Comparison of ENCODE assay signal across 8 mouse cellular contexts in genomic region chr9:58155366-58155765, GRCm38 (mm10). TPM values are rescaled to one million over a fixed set of nuclear protein-coding genes. Genes with fewer than 3 reads are reported as not detected.
DNase-seq lines count a peak whose midpoint lies in the region; ATAC-seq and TF ChIP-seq lines count a peak whose summit lies in the region.

No protein-coding gene starts in this region.

- TF ChIP-seq CTCF in layer of hippocampus, adult 2 months (conservative IDR thresholded peaks at IDR 0.05) = no peak
- TF ChIP-seq CTCF in heart, postnatal 0 days (IDR thresholded peaks at IDR 0.05; ENCODE audit: low read depth) = no peak

- WGBS in embryonic facial prominence, embryonic 14.5 days = 41% methylated on average over 3 of the region's 3 CpGs
- WGBS in heart, postnatal 0 days = 35% methylated on average over 3 of the region's 3 CpGs
- WGBS in limb, embryonic 11.5 days = 58% methylated on average over 3 of the region's 3 CpGs
- WGBS in midbrain, embryonic 13.5 days = 66% methylated on average over 3 of the region's 3 CpGs

- H3K9me3 ChIP-seq in embryonic facial prominence, embryonic 14.5 days (ENCODE audit: control insufficient read depth, low read length) = no peaks in the 10 kb centered on the region
- H3K9me3 ChIP-seq in heart, postnatal 0 days (replicated peaks; ENCODE audit: control insufficient read depth, low read length) = no peaks in the 10 kb centered on the region
- no peaks in the 10 kb centered on the region for H3K9me3 ChIP-seq in limb, embryonic 11.5 days (ENCODE audit: control insufficient read depth, low read length)
- H3K9me3 ChIP-seq in midbrain, embryonic 13.5 days = no peaks in the 10 kb centered on the region

- H3K36me3 ChIP-seq in embryonic facial prominence, embryonic 14.5 days (ENCODE audit: control insufficient read depth, insufficient read depth, low read length) = no peaks in the 10 kb centered on the region
- H3K36me3 ChIP-seq in heart, postnatal 0 days (replicated peaks; ENCODE audit: control insufficient read depth, insufficient read depth, low read length) = no peaks in the 10 kb centered on the region
- H3K36me3 ChIP-seq in limb, embryonic 11.5 days (ENCODE audit: control insufficient read depth, insufficient read depth, low read length) = peaks cover 5% of the 10 kb centered on the region; the same call in 1 of the 2 replicates
- H3K36me3 ChIP-seq in midbrain, embryonic 13.5 days = no peaks in the 10 kb centered on the region

- H3K9ac ChIP-seq in embryonic facial prominence, embryonic 14.5 days (ENCODE audit: low read depth, low read length) = 0 out of 2 replicates have a peak overlapping the region, but pooled peaks have one; percentile 5
- H3K9ac ChIP-seq in heart, postnatal 0 days (replicated peaks; ENCODE audit: low read depth, low read length) = no peak overlapping the region
- no peak overlapping the region for H3K9ac ChIP-seq in limb, embryonic 11.5 days (ENCODE audit: low read length)
- no peak overlapping the region for H3K9ac ChIP-seq in midbrain, embryonic 13.5 days (replicated peaks)

- TF ChIP-seq EP300 in heart, postnatal 0 days (IDR thresholded peaks at IDR 0.05; ENCODE audit: low read depth) = no peak

- peaks cover 65% of the 10 kb centered on the region for H3K4me1 ChIP-seq in embryonic facial prominence, embryonic 14.5 days (ENCODE audit: control insufficient read depth, insufficient read depth, low read length)
- H3K4me1 ChIP-seq in heart, postnatal 0 days (ENCODE audit: control insufficient read depth, insufficient read depth) = peaks cover 5% of the 10 kb centered on the region; the same call in 1 of the 2 replicates
- H3K4me1 ChIP-seq in limb, embryonic 11.5 days (ENCODE audit: control insufficient read depth, insufficient read depth, low read length) = peaks cover 49% of the 10 kb centered on the region
- peaks cover 25% of the 10 kb centered on the region for H3K4me1 ChIP-seq in midbrain, embryonic 13.5 days (replicated peaks)

- H3K4me2 ChIP-seq in embryonic facial prominence, embryonic 14.5 days (ENCODE audit: low read depth, low read length) = peak overlapping the region; percentile 65
- no peak overlapping the region for H3K4me2 ChIP-seq in heart, postnatal 0 days (ENCODE audit: low read depth, low read length)
- no peak overlapping the region for H3K4me2 ChIP-seq in limb, embryonic 11.5 days (ENCODE audit: low read depth, severe bottlenecking)
- no peak overlapping the region for H3K4me2 ChIP-seq in midbrain, embryonic 13.5 days (replicated peaks)

- no peak for DNase-seq in layer of hippocampus, adult 2 months (ENCODE audit: low spot score in 2 of 2)
- DNase-seq in layer of hippocampus, postnatal 36 days = no peak
- DNase-seq in embryonic facial prominence, embryonic 14.5 days (ENCODE audit: low spot score) = peak; percentile 89
- DNase-seq in heart, postnatal 0 days (ENCODE audit: low spot score) = peak; percentile 30
- DNase-seq in limb, embryonic 11.5 days (ENCODE audit: low spot score) = no peak
- no peak for DNase-seq in spleen, postnatal 14 days (ENCODE audit: low spot score in 2 of 2)
- DNase-seq in cerebellum, adult 8-10 months = no peak

- H3K4me3 ChIP-seq in layer of hippocampus, adult 2 months = no peak overlapping the region
- peak overlapping the region; percentile 38; the same call in 1 of the 2 replicates for H3K4me3 ChIP-seq in embryonic facial prominence, embryonic 14.5 days (ENCODE audit: low read depth, low read length)
- no peak overlapping the region for H3K4me3 ChIP-seq in heart, postnatal 0 days (ENCODE audit: low read depth, low read length)
- no peak overlapping the region for H3K4me3 ChIP-seq in limb, embryonic 11.5 days (ENCODE audit: low read depth, low read length)
- H3K4me3 ChIP-seq in midbrain, embryonic 13.5 days (replicated peaks) = no peak overlapping the region

- H3K27me3 ChIP-seq in embryonic facial prominence, embryonic 14.5 days (replicated peaks; ENCODE audit: control insufficient read depth, insufficient read depth, low read length) = no peaks in the 10 kb centered on the region
- no peaks in the 10 kb centered on the region for H3K27me3 ChIP-seq in heart, postnatal 0 days (ENCODE audit: control insufficient read depth, insufficient read depth, low read length)
- H3K27me3 ChIP-seq in limb, embryonic 11.5 days (ENCODE audit: control insufficient read depth, insufficient read depth, low read length) = no peaks in the 10 kb centered on the region
- no peaks in the 10 kb centered on the region for H3K27me3 ChIP-seq in midbrain, embryonic 13.5 days

- ATAC-seq in embryonic facial prominence, embryonic 14.5 days (ENCODE audit: low read depth) = no peak
- no peak for ATAC-seq in heart, postnatal 0 days (ENCODE audit: insufficient read depth, low read depth)
- ATAC-seq in limb, embryonic 11.5 days (ENCODE audit: insufficient number of reproducible peaks, low FRiP score, low TSS enrichment, low read depth) = no peak
- no peak for ATAC-seq in midbrain, embryonic 13.5 days

- H3K27ac ChIP-seq in layer of hippocampus, adult 2 months = 0 out of 2 replicates have a peak overlapping the region, but pooled peaks have one; percentile 5
- peak overlapping the region; percentile 12; the same call in 1 of the 2 replicates for H3K27ac ChIP-seq in embryonic facial prominence, embryonic 14.5 days (replicated peaks; ENCODE audit: low read depth, low read length)
- no peak overlapping the region for H3K27ac ChIP-seq in heart, postnatal 0 days (ENCODE audit: low read depth)
- H3K27ac ChIP-seq in limb, embryonic 11.5 days (replicated peaks; ENCODE audit: low read depth, low read length) = peak overlapping the region; percentile 15; the same call in 1 of the 2 replicates
- H3K27ac ChIP-seq in midbrain, embryonic 13.5 days = no peak overlapping the region

RNA-seq across cellular contexts. Expression of gene Ccdc33, which starts 36.7 kb away (rescaled TPM):
- under 1 TPM; 0.29 to 0.49 TPM for total RNA-seq in layer of hippocampus, adult 2 months (2021)
- total RNA-seq in layer of hippocampus, postnatal 36 days (2021) = under 1 TPM; 0.30 to 0.73 TPM
- 0.25 and 0.54 TPM in 2 replicates for polyA plus RNA-seq in embryonic facial prominence, embryonic 14.5 days (2014; fragmentation: Nextera tagmentation; extraction: Ambion mirVana)
- not detected in 2 replicates for total RNA-seq in heart, postnatal 0 days (2014; rRNA removed; ENCODE audit: low replicate concordance)
- 0.25 TPM in 1 of 2 replicates, not detected in the other for polyA plus RNA-seq in heart, postnatal 0 days (2015; fragmentation: Nextera tagmentation; extraction: Ambion mirVana)
- 0.17 TPM in 1 of 2 replicates, not detected in the other for polyA plus RNA-seq in limb, embryonic 11.5 days (2014; fragmentation: Nextera tagmentation; extraction: Ambion mirVana)
- 0.73 and 0.80 TPM in 2 replicates for polyA plus RNA-seq in midbrain, embryonic 13.5 days (2015; fragmentation: Nextera tagmentation; extraction: Ambion mirVana)

RNA-seq across cellular contexts. Expression of gene Islr, which starts 48.7 kb away (rescaled TPM):
- 10 to 100 TPM; 12.8 to 14.2 TPM for total RNA-seq in layer of hippocampus, adult 2 months (2021)
- total RNA-seq in layer of hippocampus, postnatal 36 days (2021) = 10 to 100 TPM; 11.5 to 14.5 TPM
- 118 and 137 TPM in 2 replicates for polyA plus RNA-seq in embryonic facial prominence, embryonic 14.5 days (2014; fragmentation: Nextera tagmentation; extraction: Ambion mirVana)
- 21.1 and 39.9 TPM in 2 replicates for total RNA-seq in heart, postnatal 0 days (2014; rRNA removed; ENCODE audit: low replicate concordance)
- polyA plus RNA-seq in heart, postnatal 0 days (2015; fragmentation: Nextera tagmentation; extraction: Ambion mirVana) = 14.4 and 16.3 TPM in 2 replicates
- polyA plus RNA-seq in limb, embryonic 11.5 days (2014; fragmentation: Nextera tagmentation; extraction: Ambion mirVana) = 30.8 and 37.6 TPM in 2 replicates
- polyA plus RNA-seq in midbrain, embryonic 13.5 days (2015; fragmentation: Nextera tagmentation; extraction: Ambion mirVana) = 21.4 and 25.3 TPM in 2 replicates

RNA-seq across cellular contexts. Expression of gene Islr2, which starts 48.8 kb away (rescaled TPM):
- 100 to 1,000 TPM; 134 to 136 TPM for total RNA-seq in layer of hippocampus, adult 2 months (2021)
- 100 to 1,000 TPM; 134 to 145 TPM for total RNA-seq in layer of hippocampus, postnatal 36 days (2021)
- polyA plus RNA-seq in embryonic facial prominence, embryonic 14.5 days (2014; fragmentation: Nextera tagmentation; extraction: Ambion mirVana) = 2.5 and 3.1 TPM in 2 replicates
- 0.69 and 0.89 TPM in 2 replicates for total RNA-seq in heart, postnatal 0 days (2014; rRNA removed; ENCODE audit: low replicate concordance)
- polyA plus RNA-seq in heart, postnatal 0 days (2015; fragmentation: Nextera tagmentation; extraction: Ambion mirVana) = 0.08 TPM in 1 of 2 replicates, not detected in the other
- 0.48 and 0.60 TPM in 2 replicates for polyA plus RNA-seq in limb, embryonic 11.5 days (2014; fragmentation: Nextera tagmentation; extraction: Ambion mirVana)
- polyA plus RNA-seq in midbrain, embryonic 13.5 days (2015; fragmentation: Nextera tagmentation; extraction: Ambion mirVana) = 36.8 and 51.7 TPM in 2 replicates

Comparison
In these comparisons a context has a peak if more than half of its experiments do, and no peak if none do; other contexts are left out.
1. DNase-seq: peak in embryonic facial prominence, embryonic 14.5 days (single experiment) and heart, postnatal 0 days (single experiment); none in layer of hippocampus, adult 2 months (0 of 2), layer of hippocampus, postnatal 36 days (0 of 2), limb, embryonic 11.5 days (single experiment), spleen, postnatal 14 days (0 of 2) and cerebellum, adult 8-10 months (single experiment).
2. H3K27ac ChIP-seq: peak in layer of hippocampus, adult 2 months (single experiment), embryonic facial prominence, embryonic 14.5 days (single experiment) and limb, embryonic 11.5 days (single experiment); none in heart, postnatal 0 days (single experiment) and midbrain, embryonic 13.5 days (single experiment).